25 mouse cellular contexts compared by ENCODE assay signal in genomic region chr2:132018156-132018555, GRCm38 (mm10). TPM values are rescaled to one million over a fixed set of nuclear protein-coding genes. Genes with fewer than 3 reads are reported as not detected.
DNase-seq lines count a peak whose midpoint lies in the region; ATAC-seq and TF ChIP-seq lines count a peak whose summit lies in the region.
"Had no signal": no experiment of that assay in that cellular context is flagged by ENCODE, and none has a peak within 500 bp of the region (broad histone marks: within the 10 kb centered on the region; RNA-seq: fewer than 3 reads in every experiment).

No protein-coding gene starts in this region.

- TF ChIP-seq CTCF in spleen, adult 2 months (IDR thresholded peaks at IDR 0.05; ENCODE audit: extremely low read depth, insufficient read depth, insufficient read length, insufficient replicate concordance) = no peak

- no peaks in the 10 kb centered on the region for H3K27me3 ChIP-seq in hindbrain, embryonic 10.5 days (ENCODE audit: insufficient read depth, poor library complexity, severe bottlenecking)
- H3K27me3 ChIP-seq in hindbrain, embryonic 12.5 days = no peaks in the 10 kb centered on the region
- no peaks in the 10 kb centered on the region for H3K27me3 ChIP-seq in spleen, adult 2 months (ENCODE audit: control insufficient read depth, insufficient read depth, low read length)
- H3K27me3 ChIP-seq: embryonic facial prominence, embryonic 15.5 days; heart, embryonic 13.5 days; neural tube, embryonic 13.5 days had no signal

- H3K4me2 ChIP-seq in hindbrain, embryonic 12.5 days (replicated peaks) = no peak overlapping the region
- H3K4me2 ChIP-seq: embryonic facial prominence, embryonic 15.5 days; heart, embryonic 13.5 days; lung, embryonic 14.5 days; neural tube, embryonic 13.5 days had no signal

- ATAC-seq in hindbrain, embryonic 12.5 days (ENCODE audit: low FRiP score) = no peak
- ATAC-seq: activated CD4-positive, CD25-positive, alpha-beta regulatory T cell, adult 4 months; forebrain, embryonic 14.5 days; hindbrain, embryonic 16.5 days; intestine, embryonic 16.5 days; midbrain, embryonic 16.5 days had no signal

- no peaks in the 10 kb centered on the region for H3K9me3 ChIP-seq in hindbrain, embryonic 10.5 days
- H3K9me3 ChIP-seq in hindbrain, embryonic 12.5 days (replicated peaks) = no peaks in the 10 kb centered on the region
- H3K9me3 ChIP-seq: embryonic facial prominence, embryonic 15.5 days; heart, embryonic 13.5 days; limb, embryonic 10.5 days; neural tube, embryonic 13.5 days had no signal

- WGBS in hindbrain, embryonic 10.5 days = 69% methylated on average over 4 of the region's 4 CpGs
- WGBS in hindbrain, embryonic 12.5 days = 69% methylated on average over 4 of the region's 4 CpGs
- WGBS in spleen, adult 2 months = 17% methylated on average over 4 of the region's 4 CpGs

- TF ChIP-seq POLR2A in spleen, adult 2 months (IDR thresholded peaks at IDR 0.05; ENCODE audit: low read depth, low read length) = no peak

- DNase-seq in hindbrain, embryonic 10.5 days (ENCODE audit: low spot score) = no peak
- no peak for DNase-seq in spleen, adult 2 months (ENCODE audit: low read depth in 1 of 2, low spot score in 2 of 2)
- DNase-seq in spleen, postnatal 36 days (ENCODE audit: low spot score in 2 of 2) = no peak
- no peak for DNase-seq in ovary, postnatal 14 days (ENCODE audit: low spot score)
- DNase-seq in layer of hippocampus, postnatal 25 days (ENCODE audit: extremely low spot score in 1 of 2, low spot score in 1 of 2) = no peak
- DNase-seq: adrenal gland, adult 8-10 months; cerebellum, adult 8-10 months; kidney, adult 9 months; layer of hippocampus, adult 9-11 months; right cerebral cortex, adult 18-20 months; right cerebral cortex, postnatal 4 days had no signal

- H3K36me3 ChIP-seq in hindbrain, embryonic 10.5 days = peaks cover 42% of the 10 kb centered on the region
- H3K36me3 ChIP-seq in hindbrain, embryonic 12.5 days = no peaks in the 10 kb centered on the region
- H3K36me3 ChIP-seq in spleen, adult 2 months (ENCODE audit: control insufficient read depth, insufficient read depth, low read length) = no peaks in the 10 kb centered on the region
- H3K36me3 ChIP-seq: embryonic facial prominence, embryonic 15.5 days; heart, embryonic 13.5 days; limb, embryonic 10.5 days; neural tube, embryonic 13.5 days had no signal

- peaks cover 27% of the 10 kb centered on the region for H3K4me1 ChIP-seq in hindbrain, embryonic 10.5 days (replicated peaks)
- H3K4me1 ChIP-seq in hindbrain, embryonic 12.5 days = peaks cover 12% of the 10 kb centered on the region; the same call in 1 of the 2 replicates
- H3K4me1 ChIP-seq in spleen, adult 2 months (ENCODE audit: control insufficient read depth, insufficient read depth, insufficient read length) = peaks cover 52% of the 10 kb centered on the region
- H3K4me1 ChIP-seq in brown adipose tissue, adult 24 weeks (ENCODE audit: control insufficient read depth, insufficient read depth, insufficient read length, low read length) = peaks cover 24% of the 10 kb centered on the region

- H3K27ac ChIP-seq in hindbrain, embryonic 10.5 days = 0 out of 2 replicates have a peak overlapping the region, but pooled peaks have one; percentile 66
- H3K27ac ChIP-seq in hindbrain, embryonic 12.5 days = no peak overlapping the region
- H3K27ac ChIP-seq in spleen, adult 2 months (ENCODE audit: insufficient read depth, low read length) = peak overlapping the region; percentile 98
- H3K27ac ChIP-seq in brown adipose tissue, adult 24 weeks (replicated peaks; ENCODE audit: low read depth, low read length) = peak overlapping the region; percentile 82
- H3K27ac ChIP-seq: embryonic facial prominence, embryonic 15.5 days; heart, embryonic 13.5 days; neural tube, embryonic 13.5 days had no signal

- no peak overlapping the region for H3K4me3 ChIP-seq in hindbrain, embryonic 10.5 days
- no peak overlapping the region for H3K4me3 ChIP-seq in hindbrain, embryonic 12.5 days
- H3K4me3 ChIP-seq in spleen, adult 2 months (ENCODE audit: extremely low read depth, insufficient read depth, insufficient read length) = no peak overlapping the region
- no peak overlapping the region for H3K4me3 ChIP-seq in brown adipose tissue, adult 24 weeks (ENCODE audit: insufficient read depth, low read depth, low read length)
- H3K4me3 ChIP-seq: embryonic facial prominence, embryonic 15.5 days; heart, adult 2 months; heart, embryonic 13.5 days; limb, embryonic 10.5 days; myocyte; neural tube, embryonic 13.5 days had no signal

- no peak overlapping the region for H3K9ac ChIP-seq in hindbrain, embryonic 12.5 days
- H3K9ac ChIP-seq: embryonic facial prominence, embryonic 15.5 days; heart, embryonic 13.5 days; lung, embryonic 14.5 days; neural tube, embryonic 13.5 days had no signal

RNA-seq across cellular contexts. Expression of gene Rassf2, which starts 11.9 kb away (rescaled TPM):
- 28.6 and 33.5 TPM in 2 replicates for polyA plus RNA-seq in hindbrain, embryonic 10.5 days (2016; fragmentation: Nextera tagmentation; extraction: Ambion mirVana)
- polyA plus RNA-seq in hindbrain, embryonic 12.5 days (2016; fragmentation: Nextera tagmentation; extraction: Ambion mirVana) = 29.2 and 30.9 TPM in 2 replicates
- 70.2 and 85.9 TPM in 2 replicates for polyA plus RNA-seq in spleen, adult 2 months (2012; rRNA removed)
- polyA plus RNA-seq in brown adipose tissue, adult 24 weeks (2012; ENCODE audit: insufficient read depth, insufficient read length, missing spikeins) = 7.8 and 18.5 TPM in 2 replicates
- 10 to 100 TPM; 31.4 to 34.8 TPM for total RNA-seq in layer of hippocampus, postnatal 25 days (2021)
